Mouse (Mus musculus): ENCODE measurements at regions not wholly inside any gene's neighbourhood (a gene's known extent, or its start where the extent isn't known, plus 50 kb on each side); places are given as distances from the start of the nearest gene placed in this dataset.

DNA sequence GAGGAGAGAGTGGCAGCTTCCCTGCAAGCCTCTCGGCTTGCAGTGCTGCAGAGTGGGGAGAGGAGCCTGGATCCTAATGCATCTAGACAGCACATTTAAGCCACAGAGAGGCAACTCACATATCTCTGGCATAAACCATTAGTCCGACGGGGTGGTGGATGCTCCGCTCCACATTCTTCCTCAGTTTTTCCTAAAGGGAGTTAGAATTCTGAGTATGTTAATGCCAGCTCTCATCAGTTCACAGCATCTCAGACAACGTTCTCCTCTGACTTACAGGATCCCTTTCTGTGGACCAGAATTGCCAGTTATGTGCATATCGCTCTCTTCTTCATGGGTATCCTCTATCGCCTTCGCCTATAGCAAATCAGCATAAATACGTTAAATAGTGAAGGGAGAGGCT, 313.4 kb downstream of the Med10 start:
- no peak for ATAC-seq (ENCODE audit: insufficient number of reproducible peaks, low FRiP score, low TSS enrichment)

- no peak for ATAC-seq (ENCODE audit: insufficient number of reproducible peaks, low FRiP score, low TSS enrichment)
Observed at GRCm38 (mm10) chr13:70124860-70125545, 322.8 kb downstream of the Med10 start.

GRCm38 (mm10) chr13:70127310-70127709, 325.1 kb downstream of the Med10 start:
- ATAC-seq (ENCODE audit: insufficient number of reproducible peaks, low FRiP score, low TSS enrichment) = no peak

DNA sequence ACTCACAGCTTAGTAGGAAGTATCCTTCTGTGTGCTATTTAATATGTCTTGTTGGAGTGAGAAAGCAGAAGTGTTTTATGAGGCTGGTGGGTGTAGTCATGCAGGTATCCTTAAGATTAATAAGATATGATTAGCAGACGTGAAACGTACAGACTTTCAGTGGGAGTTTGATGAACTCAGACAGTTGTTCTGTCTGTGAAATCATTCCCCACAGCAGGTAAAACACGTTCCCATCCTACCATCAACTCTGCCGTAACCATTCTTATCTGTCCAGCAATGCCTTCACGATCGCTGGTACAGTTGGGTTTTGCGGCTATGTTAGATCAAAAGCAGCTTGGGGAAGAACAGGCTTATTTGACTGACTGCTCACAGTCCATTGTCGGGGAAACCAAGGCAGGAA, 332.3 kb downstream of the Med10 start:
- no peak for ATAC-seq (ENCODE audit: insufficient number of reproducible peaks, low FRiP score, low TSS enrichment)

DNA sequence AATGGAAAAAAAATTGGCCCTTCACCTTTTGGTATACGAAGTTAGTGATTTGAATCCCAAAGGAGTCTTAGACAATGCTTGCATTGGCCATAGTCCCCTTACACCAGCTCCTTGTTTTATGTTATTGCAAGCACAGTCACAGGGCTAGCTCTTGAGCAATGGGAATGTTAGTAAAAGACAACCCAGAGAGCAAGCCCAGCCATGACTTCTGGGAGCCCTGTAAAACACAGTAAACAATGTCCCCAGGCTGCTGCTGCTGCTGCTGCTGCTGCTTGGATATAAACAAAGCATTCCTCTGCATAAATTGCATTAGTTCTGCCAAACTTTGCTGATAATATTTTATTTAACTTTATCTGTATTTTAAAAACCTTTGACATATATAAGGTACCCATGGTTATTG, 334.0 kb downstream of the Med10 start:
- no peak for ATAC-seq (ENCODE audit: insufficient number of reproducible peaks, low FRiP score, low TSS enrichment)

- ATAC-seq (ENCODE audit: insufficient number of reproducible peaks, low FRiP score, low TSS enrichment) = no peak
Observed at GRCm38 (mm10) chr13:70144461-70144860, 342.3 kb downstream of the Med10 start.

DNA sequence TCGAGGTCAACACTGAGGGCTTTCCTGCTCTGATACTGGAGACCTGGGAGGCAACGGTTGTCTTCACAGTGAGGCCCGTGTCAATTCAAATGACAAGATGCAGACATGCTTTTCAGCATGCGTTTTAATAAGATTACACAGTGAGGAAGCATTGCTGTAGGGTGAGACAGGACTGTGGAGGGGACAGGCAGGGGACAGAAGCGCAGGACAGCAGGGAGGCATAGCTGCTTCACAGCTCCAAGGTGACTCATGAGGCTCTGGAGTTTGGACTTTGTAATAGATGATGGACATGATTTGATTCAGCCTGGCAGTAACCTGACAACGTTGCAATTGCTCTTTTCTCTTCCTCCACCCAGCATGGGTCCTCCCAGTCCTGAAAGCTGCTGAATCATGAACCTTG, 343.3 kb downstream of the Med10 start:
- no peak for ATAC-seq (ENCODE audit: insufficient number of reproducible peaks, low FRiP score, low TSS enrichment)

- ATAC-seq (ENCODE audit: insufficient number of reproducible peaks, low FRiP score, low TSS enrichment) = no peak
Observed at GRCm38 (mm10) chr13:70149041-70149898, 347.1 kb downstream of the Med10 start.

GRCm38 (mm10) chr13:70149899-70150184, 347.6 kb downstream of the Med10 start:
- no peak for ATAC-seq (ENCODE audit: insufficient number of reproducible peaks, low FRiP score, low TSS enrichment)

DNA sequence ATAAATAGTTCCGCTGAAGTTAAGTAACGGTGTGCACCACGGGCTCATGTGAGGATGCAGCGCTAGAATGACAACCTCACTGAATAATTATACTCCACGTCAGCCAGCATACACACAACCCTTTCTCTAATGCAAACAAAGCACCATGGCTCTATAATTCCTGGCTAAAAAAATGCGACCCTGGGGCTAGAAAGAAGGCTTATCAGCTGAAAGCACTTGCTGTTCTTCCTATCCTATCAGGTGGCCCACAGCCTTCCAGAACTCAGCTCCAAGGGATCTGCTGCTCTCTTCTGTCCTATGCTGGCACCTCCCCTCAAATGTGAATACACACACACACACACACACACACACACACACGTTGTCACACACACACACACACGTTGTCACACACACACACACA, 350.9 kb downstream of the Med10 start:
- ATAC-seq (ENCODE audit: insufficient number of reproducible peaks, low FRiP score, low TSS enrichment) = no peak

DNA sequence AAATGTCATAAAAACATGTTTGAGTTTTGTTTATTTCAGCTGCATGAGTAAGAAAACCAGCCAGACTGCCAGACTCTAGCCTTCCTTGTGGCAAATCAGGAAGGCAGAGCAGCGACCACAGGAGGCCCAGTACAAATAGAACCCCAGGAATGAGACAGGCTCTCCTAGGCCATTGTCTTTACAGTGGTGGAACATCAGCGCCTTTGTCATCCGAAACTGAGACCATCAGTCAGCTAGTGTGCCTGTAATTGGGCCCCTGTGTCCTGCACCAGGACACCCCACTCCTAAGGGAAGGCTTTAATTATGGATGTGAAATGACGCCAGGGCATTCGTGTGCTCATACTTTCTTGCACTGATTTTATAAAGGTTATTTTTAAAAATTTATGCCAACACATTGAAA, 353.4 kb downstream of the Med10 start:
- ATAC-seq (ENCODE audit: insufficient number of reproducible peaks, low FRiP score, low TSS enrichment) = no peak

- ATAC-seq (ENCODE audit: insufficient number of reproducible peaks, low FRiP score, low TSS enrichment) = no peak
Observed at GRCm38 (mm10) chr13:70156975-70157588, 354.9 kb downstream of the Med10 start.

GRCm38 (mm10) chr13:70159065-70159464, 356.9 kb downstream of the Med10 start:
- no peak for ATAC-seq (ENCODE audit: insufficient number of reproducible peaks, low FRiP score, low TSS enrichment)

- ATAC-seq (ENCODE audit: insufficient number of reproducible peaks, low FRiP score, low TSS enrichment) = no peak
Observed at GRCm38 (mm10) chr13:70159604-70160003, 357.4 kb downstream of the Med10 start.

DNA sequence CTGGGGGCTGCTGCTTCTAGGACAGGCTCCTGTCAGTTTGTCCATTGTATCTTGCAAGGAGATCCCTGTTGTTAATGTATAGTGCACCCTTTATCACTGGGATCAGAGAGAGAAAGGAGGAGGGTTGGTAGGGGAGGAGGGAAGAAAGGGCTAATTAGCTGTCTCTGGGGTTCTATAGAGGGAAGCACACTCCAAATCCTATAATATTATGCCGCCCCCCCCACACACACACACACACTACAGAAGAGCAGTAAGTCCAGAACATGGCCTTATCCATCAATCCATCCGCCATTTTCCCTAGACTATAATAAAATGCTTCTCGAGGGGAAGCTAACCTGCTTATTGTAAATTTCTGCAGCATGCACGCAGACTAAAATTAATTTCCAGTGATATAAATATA, 359.9 kb downstream of the Med10 start:
- ATAC-seq (ENCODE audit: insufficient number of reproducible peaks, low FRiP score, low TSS enrichment) = no peak

- no peak for ATAC-seq (ENCODE audit: insufficient number of reproducible peaks, low FRiP score, low TSS enrichment)
Observed at GRCm38 (mm10) chr13:70165511-70166225, 363.5 kb downstream of the Med10 start.

DNA sequence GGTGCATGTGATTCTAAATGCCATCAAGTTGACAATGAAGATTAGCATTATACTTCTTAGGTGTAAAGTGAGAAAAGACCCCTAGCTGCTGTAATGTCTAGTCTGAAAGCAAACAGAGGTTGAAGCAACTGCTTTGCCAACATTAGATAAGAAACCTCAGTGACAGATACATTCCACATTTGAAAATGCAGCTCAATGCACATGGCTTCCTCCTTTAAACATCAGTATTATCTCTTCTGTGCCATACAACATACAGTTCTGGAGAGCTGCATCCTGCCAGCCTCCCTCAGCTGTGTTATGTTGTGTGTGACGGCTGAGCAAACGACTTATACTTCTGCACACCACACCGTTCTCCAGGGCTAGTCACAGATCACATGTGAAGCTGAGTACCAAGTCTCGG, 365.6 kb downstream of the Med10 start:
- ATAC-seq (ENCODE audit: insufficient number of reproducible peaks, low FRiP score, low TSS enrichment) = no peak

DNA sequence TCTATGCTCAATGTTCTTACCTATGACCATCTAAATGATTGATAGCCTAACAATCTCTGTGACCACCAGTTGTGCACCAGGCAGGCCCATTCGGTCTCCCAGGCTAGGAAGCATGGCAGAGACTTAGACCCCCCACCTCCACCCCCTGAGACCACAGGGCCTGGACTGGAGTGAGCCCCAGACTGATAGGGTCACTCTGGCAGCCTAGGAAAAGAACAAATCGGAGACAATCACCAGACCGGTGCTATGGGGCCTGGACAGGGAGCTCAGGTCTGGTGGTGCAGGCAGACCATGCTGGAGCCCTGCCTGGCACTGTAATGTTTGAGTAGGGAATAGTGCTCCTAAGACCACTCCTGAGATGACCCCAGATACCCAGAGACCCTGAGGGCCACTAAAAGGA, 366.7 kb downstream of the Med10 start:
- ATAC-seq (ENCODE audit: insufficient number of reproducible peaks, low FRiP score, low TSS enrichment) = no peak

DNA sequence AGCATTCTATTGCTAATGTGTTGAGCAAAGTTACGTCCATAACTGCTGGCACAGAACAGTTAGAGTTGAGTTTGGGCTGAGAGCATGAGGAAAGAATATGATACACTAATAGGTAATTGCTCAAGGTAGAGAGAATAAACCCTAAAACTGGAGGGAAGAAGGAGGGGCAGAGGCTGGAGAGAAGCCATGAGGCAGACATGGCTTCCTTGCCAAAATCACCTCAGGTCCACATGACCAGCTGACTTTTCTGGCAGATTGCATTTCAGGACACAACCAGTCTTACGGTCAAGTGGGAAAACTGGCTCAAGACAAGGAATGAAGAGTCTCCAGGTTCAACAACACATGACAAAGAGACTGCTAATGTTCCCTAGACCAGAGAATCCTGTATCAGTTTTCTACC, 374.9 kb downstream of the Med10 start:
- ATAC-seq (ENCODE audit: insufficient number of reproducible peaks, low FRiP score, low TSS enrichment) = no peak

DNA sequence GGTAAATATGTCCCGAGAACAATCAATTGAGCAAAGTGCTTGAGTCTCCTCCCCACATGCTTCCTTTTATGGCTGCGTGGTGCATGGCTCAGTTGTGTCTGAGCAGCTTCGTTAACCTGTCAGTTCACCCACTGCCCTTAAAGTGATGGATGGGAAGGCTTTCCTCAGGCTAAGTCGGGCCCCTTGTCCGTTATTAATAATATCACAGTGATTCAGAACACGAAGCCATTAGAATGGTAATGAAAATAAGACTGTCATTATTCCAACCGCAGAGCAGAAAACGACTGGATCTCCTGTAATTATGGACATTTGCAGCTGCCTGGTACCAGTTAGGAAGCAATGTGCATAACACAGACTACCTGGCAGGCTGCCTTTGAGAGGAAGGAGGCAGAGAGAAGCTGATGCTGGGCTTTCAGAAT, 375.9 kb downstream of the Med10 start:
- ATAC-seq (ENCODE audit: insufficient number of reproducible peaks, low FRiP score, low TSS enrichment) = no peak

- ATAC-seq (ENCODE audit: insufficient number of reproducible peaks, low FRiP score, low TSS enrichment) = no peak
Observed at GRCm38 (mm10) chr13:70190978-70191377, 388.8 kb downstream of the Med10 start.

Measured in cerebellum, adult (tissue).